Mouse (Mus musculus): ENCODE data around the gene Hspbap1.

Hspbap1 gene

DNA sequence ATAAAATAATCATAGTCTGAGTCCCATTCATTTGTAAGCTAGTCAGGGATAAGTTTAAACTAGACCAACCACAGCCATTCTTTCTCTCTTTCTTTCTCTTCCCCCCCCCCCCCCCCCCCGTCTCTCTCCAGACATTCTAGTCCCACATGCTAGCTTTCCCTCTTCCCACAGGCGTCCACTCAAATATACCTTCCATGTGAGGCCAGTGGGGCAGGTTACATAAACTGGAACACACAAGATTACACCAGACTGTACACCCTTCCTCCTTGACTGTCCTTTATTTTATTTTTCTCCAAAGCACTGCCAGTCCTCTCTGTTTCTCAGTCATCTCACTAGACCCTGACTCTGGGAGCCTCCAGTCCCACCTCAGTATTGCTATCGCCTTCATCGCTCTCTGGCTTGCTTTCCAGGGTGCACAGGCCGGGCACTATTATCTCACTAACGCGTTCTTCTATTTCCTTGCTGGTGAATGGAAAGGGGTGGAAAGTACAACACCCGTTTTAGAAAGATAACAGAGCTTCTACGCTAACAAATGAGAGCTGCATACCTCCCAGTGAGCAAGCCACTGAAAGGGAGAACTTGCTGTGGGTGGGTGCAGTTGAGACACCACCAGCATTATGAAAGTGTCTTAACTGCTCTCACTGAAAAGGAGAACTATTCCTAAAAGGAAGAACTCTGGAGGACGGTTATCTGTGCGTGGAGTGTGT lies 6.4 kb upstream of the Hspbap1 start:
- no peak for DNase-seq (ENCODE audit: low read depth, low spot score)

DNA sequence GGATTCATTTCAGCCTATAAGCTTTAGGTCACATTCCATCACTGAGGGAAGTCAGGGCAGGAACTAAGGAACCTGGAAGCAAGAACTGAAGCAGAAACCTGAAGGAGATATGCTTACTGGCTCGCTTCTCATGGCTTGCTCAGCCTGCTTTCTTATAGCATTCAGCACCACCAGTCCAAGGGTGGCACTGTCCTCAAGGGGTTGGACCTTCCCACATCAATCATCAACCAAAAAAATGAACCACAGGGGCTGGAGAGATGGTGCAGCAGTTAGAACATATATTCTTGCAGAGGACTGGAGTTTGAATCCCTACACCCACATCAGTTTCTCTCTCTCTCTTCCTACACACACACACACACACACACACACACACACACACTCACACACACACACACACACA lies 5.2 kb upstream of the Hspbap1 start:
- DNase-seq (ENCODE audit: low read depth, low spot score): no peak

DNA sequence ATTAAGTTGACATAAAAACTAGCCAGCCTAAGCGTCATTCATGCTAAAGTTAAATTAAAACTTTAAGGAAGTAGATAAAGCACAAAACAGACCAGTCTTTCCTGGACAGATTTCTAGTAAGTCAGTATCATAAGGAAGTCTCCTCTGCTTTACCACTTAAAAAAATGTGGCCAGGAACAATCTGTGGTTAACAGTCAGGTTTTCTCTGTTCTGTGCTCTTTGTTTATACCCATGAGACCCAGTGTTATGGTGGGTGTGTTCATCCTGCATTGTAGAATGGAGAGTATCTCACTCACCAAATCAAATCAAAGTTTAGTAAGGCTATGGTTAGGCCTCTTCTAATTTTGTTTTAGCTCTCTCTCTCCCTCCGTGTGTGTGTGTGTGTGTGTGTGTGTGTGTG lies 4.7 kb upstream of the Hspbap1 start:
- no peak for DNase-seq (ENCODE audit: low read depth, low spot score)

DNA sequence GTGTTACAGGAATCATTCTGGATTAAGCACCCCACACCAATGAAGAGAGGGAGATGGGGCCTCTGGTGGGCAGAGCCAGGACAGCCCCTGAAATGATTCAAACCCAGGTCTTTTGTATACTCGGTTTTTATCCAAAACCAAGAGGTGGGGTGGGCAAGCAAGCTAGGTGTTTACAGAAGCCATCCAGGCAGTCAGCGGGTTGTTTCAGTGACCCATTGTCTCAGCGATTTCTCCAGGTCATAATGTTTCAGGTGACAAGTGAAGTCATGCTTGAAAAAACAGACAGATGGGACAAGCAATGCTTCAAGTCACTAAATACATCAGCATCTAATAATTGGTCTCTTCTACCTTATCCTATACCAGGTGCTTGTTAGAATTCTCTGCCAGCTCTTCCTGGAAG lies 3.8 kb upstream of the Hspbap1 start:
- DNase-seq (ENCODE audit: low read depth, low spot score): no peak

DNA sequence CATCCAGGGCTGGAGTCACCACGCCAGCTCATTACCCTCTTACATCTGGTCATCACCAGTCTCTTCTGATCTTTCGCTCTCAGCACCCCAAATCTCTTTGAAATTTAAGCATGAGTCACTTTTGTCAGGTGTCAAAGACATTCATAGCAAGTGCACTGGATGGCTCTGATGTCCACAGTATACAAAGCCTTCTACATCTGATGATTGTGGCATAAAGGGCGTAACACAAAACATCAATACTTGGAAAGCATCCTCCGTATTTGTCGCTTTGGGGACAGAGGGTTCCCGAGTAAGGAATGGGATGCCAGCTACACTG lies 1.7 kb upstream of the Hspbap1 start:
- DNase-seq (ENCODE audit: low read depth, low spot score): no peak

DNA sequence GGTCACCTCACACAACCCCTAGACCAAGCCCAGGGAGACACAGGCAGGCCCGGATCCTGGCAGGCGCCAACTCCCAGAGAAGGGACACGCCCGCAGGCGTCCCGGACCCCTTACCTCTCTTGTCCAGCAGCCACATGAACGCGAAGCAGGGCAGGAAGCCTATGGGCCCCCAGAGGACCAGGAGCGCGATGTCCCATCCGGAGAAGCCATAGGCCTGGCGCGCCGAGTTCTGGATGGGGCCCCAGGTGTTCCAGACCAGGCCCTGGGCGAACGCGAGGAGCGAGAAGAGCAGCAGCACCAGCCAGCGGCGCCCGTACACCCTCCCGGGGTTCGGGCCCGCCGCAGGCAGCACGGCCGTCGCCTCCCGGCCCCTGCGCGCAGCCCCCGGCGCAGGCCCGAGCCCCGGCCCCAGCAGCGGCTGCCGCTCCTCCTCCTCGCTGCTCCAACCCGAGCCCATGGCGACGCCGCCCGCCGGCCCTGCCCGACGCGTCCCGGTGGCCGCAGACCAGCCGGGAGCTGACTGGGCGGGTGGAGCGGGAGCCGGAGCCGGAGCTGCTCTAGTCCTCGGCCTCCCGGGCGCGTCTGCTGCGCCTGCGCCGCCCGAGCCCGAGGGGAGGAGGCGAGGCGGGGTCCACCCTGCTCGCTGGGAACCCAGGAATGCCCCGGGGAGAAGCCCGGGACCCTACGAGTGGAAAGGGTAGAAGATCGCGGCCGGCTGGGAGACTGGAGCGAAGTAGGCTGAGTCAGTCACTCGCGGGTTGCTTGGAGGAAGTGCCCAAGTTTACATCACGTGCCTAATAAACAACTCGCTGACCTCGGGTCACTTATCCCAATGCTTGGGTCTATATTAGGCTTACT lies 1.2 kb upstream of the Hspbap1 start, which contains the start of gene Dirc2:
Dirc2 (minus strand) TSS at position 572 of the 858 bp plus-strand sequence.
- peak; percentile 74 for DNase-seq (ENCODE audit: low read depth, low spot score)

DNA sequence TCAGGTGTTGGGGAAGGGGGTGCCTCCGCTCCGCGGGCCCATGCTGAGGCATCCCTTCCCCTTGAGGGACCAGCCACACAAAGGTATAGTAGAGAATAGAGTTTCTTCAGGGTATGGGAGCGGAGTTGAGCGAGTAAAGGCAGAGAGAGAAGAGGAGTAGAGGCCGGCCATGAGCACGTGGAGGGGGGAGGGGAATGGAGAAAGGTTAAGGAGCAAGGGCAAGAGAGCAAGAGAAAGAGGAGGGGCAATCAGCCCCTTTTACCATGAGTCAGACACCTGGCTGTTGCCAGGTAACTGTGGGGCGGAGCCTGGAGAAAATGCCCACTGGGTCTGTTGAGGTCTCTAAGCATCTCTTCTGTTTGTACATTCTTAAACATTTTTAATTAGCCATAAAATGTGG lies 966 bp downstream of the Hspbap1 start:
- no peak for DNase-seq (ENCODE audit: low read depth, low spot score)

DNA sequence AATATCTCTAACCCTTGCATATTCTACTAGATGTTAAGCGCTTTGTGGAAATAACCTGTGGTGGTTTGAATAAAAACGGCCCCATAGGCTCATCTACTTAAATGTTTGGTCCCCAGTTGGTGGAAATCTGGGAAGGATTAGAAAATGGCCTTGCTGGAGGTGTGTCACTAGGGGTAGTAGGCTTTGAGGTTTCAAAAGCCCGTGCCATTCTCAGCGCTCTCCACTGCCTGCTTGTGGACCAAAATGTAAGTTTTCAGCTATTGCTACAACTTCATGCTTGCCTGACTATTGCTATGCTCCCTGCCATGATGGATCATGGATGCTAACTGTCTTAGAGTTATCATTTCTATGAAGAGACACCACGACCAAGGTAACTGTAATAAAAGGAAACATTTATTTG lies 1.4 kb downstream of the Hspbap1 start:
- DNase-seq (ENCODE audit: low read depth, low spot score): no peak

DNA sequence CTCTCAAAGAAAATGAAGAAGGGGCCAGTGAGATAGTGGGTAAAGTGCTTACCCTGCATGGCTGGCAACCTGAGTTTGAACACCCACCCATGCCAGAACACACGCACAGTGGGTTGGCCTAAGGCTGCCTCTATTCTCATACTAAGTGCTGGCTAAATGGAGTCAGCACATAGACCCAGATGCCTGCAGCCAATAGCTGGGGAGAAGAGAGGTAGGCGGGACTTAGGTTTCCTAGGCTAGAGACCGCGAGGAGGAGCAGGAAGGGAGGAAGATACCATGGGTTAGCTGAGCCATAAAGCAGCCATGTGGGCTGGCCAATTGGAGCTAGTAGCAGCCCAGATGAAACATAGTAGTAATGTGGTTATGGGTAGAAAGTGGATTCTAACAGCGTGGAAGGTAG lies 2.4 kb downstream of the Hspbap1 start:
- DNase-seq (ENCODE audit: low read depth, low spot score): no peak

DNA sequence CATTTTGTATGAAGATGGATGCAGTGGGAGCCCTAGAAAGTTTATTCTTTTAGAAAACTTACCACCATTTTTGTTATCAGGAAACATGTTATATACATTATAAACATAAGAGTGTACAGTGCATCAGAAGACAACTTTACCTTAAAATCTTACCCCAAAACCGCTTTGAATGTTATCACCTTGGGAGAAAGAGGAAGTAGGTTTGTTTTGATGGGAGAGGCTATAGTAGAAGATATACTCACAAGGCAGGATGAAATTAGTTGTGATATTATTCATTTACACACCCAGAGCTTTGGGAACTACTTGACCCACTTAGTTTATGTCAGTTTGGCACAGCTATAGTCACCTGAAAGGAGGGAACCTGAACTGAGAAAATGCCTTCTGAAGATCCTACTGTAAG lies 5.7 kb downstream of the Hspbap1 start:
- DNase-seq (ENCODE audit: low read depth, low spot score): no peak

DNA sequence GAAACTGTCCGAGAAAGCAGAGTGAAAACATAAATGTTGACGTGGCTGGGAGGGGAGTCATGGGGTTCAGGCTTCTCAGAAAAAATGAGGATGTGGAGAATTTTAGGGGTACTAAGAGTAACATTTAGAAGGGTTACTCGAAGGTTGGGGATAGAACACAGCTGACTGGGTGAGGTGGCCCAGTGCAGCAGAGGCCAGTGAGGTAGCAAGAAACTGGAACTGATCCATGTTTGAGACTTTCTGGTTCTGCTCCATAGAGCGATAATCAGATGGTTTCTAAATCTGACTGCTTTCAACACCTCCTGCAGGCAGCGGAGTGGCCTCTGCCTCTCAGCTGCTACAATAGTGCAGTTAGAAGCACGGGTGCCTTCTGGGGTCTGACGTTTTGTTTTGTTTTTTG lies 6.6 kb downstream of the Hspbap1 start:
- DNase-seq (ENCODE audit: low read depth, low spot score): no peak

DNA sequence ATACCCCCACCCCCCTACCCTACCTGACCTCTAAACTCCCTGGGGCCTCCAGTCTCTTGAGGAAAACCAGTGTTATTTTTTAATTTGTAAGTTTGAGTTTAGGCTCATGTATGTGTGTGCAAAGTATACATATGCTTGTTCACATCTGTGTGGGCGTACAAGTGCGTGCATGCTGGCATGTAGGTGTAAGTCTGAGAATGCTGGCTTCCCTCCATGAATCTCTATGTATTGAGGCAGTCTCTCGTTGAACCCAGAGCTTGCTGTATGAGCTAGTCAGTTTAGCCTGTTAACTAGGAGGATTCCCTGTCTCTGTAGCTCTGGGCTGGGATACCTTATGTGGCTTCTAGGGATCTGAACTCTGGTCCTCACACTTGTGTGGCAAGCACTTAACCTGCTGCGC lies 7.6 kb downstream of the Hspbap1 start:
- no peak for DNase-seq (ENCODE audit: low read depth, low spot score)

DNA sequence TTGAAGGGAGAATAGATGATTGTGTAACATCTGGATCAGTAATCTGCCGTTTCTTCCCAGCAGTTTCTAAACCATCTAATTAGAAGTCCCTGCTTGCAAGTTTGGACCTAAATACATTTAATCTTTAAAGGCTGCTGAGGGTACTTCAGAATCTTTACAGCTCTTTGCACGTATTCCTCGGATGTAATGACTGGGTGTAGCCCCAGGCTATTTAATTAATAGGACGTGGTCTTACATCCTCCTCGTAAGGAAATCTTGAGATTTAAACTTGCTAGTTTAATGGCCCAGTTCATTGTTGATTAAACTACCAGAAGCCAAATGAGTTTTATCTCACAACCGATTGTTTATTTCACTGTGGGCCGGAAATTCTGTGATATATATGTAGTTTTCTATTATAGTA lies 9.5 kb downstream of the Hspbap1 start:
- no peak for DNase-seq (ENCODE audit: low read depth, low spot score)

DNA sequence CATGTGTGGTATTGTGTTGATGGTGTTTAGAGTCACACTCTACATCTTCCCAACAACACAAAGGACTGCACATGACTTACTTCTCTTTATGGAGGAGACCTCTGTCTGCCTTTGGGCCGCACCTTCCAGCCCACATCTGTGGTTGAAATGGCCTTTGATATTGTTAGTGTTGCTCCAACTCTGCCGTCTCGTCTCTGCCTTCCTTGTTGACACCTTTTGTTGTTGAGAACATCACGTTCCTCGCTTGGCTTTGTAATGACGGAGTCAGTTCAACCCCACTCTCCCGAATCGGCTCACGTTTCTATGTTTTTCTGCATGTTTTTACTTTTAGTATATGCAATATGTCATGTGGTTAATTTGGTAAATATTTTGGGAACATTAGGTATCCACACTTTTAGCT lies 10.9 kb downstream of the Hspbap1 start:
- DNase-seq (ENCODE audit: low read depth, low spot score): no peak

DNA sequence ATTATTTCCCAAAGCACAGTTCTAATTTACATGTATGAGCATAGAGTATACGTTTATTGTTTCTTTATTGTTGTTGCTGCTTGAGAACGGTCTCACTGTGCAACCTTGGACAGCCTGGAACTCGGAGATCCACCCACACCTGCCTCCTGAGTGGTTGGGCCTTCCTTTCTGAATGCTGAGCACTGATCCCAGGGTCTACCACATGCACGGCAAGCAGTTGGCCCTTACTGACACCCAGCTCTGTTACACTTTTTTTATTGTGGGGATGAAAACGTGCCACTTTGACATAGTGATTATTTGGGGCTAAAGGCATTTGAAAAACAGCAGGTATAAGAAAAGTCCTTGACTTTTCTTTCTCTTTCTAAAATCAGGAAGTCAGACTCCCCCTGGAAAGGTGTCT lies 11.5 kb downstream of the Hspbap1 start:
- no peak for DNase-seq (ENCODE audit: low read depth, low spot score)

DNA sequence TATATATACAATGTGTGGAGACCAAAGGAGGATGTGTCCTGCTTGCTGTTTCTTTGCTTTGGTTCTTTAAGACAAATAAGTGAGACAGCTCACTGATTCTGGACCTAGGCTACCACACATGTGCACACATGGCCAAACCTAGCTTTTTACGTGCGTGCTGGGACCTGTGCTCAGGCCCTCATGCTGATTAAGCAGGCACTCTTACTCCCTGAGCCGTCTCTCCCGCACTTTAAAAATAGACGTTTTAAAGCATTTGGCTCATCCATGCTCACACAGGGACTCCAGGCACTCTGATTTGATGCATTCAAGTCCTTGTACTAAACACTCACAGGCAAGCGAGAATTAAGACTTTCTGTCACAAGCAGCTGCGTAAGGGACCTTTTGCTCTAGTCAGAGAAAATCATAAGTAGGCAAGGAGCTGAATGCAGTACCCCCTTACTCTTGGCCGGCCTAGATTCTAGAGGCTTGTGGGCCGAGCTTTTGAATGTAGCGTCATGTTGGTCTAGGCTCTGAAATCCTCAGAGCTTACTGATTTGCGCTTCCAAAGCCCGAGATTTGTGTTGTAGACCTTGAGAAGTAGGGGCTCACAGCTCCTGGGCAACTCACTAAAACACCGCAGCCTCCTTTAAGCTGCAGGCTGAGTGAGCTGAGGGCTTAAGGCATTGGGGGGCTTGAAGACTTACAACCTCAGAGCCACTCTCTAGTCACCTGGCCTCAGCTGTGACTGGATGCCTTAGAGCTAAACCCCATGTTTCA lies 12.5 kb downstream of the Hspbap1 start:
- DNase-seq (ENCODE audit: low read depth, low spot score): no peak

DNA sequence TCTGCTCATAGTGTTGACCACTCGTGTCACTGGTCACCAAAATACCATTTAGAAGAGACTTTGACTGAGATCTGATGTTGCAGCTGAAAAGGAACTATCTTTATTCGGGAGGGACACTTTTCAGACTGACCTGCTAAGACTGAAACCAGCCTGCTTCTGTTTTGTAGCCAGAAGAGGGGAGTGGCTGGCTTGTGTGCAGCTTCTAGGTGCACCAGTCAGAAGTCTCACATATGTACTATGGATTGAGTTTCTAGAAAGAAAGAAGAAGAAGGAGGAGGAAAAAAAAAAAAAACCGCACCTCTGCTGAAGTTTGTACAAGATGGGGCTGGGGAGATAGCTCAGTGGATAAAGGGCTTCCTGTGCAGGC lies 13.0 kb downstream of the Hspbap1 start:
- DNase-seq (ENCODE audit: low read depth, low spot score): no peak

DNA sequence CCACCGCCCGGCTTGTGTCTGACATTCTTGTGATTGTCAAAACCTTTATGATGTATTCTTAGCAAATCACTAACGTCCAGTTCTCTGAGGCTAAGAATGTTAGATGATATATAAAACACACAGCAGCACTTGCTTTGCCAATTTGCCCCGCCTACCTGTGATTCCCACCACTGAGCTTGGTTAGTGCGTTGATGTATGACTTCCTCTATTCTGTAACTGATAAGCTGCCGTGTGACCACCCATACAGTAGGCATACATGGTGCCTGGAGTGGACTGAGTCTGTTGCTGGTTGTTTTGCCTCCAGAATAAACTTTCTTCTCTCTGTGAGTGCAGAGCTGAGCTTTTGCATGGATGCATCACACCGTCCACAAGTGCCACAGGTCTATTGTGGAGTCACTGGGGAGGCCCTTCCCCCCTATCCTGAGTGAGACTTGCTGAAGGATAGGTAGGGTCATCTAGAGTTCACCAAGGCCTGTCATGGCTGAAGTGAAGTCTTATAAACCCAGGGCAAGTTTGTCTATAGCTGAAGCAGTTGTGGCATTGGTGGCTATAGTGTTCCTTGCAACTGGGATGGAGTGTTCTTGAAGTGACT lies 14.1 kb downstream of the Hspbap1 start:
- no peak for DNase-seq (ENCODE audit: low read depth, low spot score)

DNA sequence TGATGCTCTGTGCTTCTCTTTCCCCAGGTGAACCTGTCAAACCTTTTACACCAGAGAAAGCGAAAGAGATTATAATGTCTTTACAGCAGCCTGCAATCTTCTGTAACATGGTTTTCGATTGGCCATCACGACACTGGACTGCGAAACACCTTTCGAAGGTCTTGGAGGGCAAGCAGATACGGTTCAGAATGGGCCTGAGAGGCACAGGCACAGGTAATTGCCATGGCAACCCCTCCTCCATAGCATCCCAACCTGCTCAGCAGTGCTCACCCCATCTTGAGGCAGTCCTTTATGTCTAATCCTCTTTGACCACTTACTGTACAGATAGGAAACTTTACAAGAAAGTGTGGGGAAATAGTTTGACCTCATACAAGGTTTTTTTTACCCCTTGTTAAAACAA lies 17.0 kb downstream of the Hspbap1 start:
- no peak for DNase-seq (ENCODE audit: low read depth, low spot score)

DNA sequence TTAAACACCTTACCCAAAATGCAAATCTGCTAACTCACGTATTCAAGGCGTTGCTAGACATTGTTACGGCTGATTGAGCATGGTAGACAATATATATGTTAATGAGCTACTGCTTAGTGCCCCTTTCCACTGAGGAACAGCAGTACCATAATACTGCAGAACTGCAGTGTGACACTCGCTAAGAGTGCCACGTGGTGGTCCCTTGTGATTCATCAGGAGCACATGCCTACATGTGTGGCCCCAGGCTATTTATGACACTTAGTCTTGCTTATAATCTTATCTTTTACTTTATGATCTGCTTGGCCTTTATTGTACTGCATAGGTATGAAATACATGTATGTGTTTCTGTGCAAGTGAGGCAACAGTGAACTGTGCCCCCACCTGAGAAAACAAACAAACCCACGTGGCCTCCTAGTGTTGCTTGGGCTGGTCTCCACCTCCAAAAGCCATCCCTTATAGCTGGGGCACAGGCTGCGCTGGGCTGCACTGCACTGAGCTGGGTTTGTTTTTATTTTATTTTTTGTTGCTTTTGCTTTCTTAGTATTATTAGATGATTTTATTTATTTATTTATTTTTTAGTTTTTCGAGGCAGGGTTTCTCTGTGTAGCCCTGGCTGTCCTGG lies 17.5 kb downstream of the Hspbap1 start:
- peak; percentile 7 for DNase-seq (ENCODE audit: low read depth, low spot score)

DNA sequence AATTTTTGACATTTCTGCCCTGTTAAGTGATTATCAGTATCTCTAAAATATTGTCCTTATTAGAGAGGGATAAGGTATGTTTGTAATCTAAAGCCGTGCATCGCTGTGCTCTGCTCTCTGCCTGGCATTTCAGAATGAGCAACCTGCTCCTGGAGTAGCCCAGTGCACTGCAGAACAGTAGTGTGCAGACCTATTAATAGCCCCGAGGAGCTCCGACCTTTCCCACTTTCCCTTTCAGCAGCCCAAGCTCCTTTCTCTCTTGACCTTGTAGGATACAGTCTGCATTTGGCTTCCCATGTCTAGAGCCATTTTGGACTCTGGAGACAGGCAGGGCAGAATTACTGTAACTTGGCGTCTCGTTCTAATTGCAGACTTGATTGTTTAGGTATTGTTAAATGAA lies 18.2 kb downstream of the Hspbap1 start:
- no peak for DNase-seq (ENCODE audit: low read depth, low spot score)

DNA sequence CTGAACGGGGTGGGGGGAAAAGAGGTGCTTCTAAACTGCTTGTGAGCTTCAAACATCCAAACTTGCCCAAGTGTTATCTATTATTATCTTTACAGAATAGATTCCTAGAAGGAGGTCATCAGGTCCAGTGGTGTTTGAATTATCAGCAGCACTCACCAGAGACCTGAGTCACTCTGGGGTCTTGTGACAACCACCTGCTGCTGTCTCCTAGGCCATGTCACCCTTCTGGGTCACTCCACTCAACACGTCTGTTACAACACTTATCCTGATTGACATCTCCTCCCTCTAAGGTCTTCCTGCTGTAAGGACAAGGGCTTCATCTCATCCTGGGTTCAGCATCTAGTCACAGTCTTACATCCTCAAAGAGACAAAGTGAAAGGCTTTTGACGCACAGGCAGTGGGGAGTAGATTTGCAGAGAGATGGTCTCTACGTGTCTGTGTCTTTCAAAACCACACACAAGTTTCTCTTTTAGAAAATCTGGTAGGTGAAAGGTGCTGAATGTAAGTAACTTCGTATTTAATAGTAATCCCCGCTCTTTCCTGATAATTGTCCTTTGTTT lies 21.9 kb downstream of the Hspbap1 start:
- DNase-seq (ENCODE audit: low read depth, low spot score): no peak
